Mouse (Mus musculus) neural tube, embryonic 11.5 days (tissue): ENCODE measurements at regions not wholly inside any gene's neighbourhood (a gene's known extent, or its start where the extent isn't known, plus 50 kb on each side); places are given as distances from the start of the nearest gene placed in this dataset.

Experiments
- ATAC-seq: fragments of 200-750 bp; cut with Nextera tagmentation; 2 replicates; pipeline ENCODE4 v1.8.0; 2017; ENCODE audit warnings: moderate number of reproducible peaks, mild to moderate bottlenecking, moderate TSS enrichment, moderate library complexity; ENCODE audit not compliant: insufficient read depth, low FRiP score, low TSS enrichment
- DNase-seq: peaks from one replicate; pipeline ENCODE4 v3.0.0-alpha.2; 2015; ENCODE audit warnings: low spot score
- H3K27ac ChIP-seq: fragments of 300-500 bp; sonication (generic); 2 replicates; pipeline ENCODE4 v1.5.1; 2014; ENCODE audit warnings: low read depth, mild to moderate bottlenecking, low read length
- H3K27me3 ChIP-seq: fragments of 300-500 bp; sonication (generic); 2 replicates; pipeline ENCODE4 v1.6.1; 2014; ENCODE audit warnings: mild to moderate bottlenecking, low read length, mixed read lengths; ENCODE audit not compliant: control insufficient read depth, insufficient read depth
- H3K36me3 ChIP-seq: fragments of 300-500 bp; sonication (generic); 2 replicates; pipeline ENCODE4 v1.6.1; 2014; ENCODE audit warnings: mild to moderate bottlenecking, low read length, moderate library complexity, mixed read lengths; ENCODE audit not compliant: control insufficient read depth, insufficient read depth
- H3K4me1 ChIP-seq: fragments of 300-500 bp; sonication (generic); 2 replicates; pipeline ENCODE4 v1.6.1; 2014; ENCODE audit warnings: low read length, mixed read lengths; ENCODE audit not compliant: control insufficient read depth, insufficient read depth
- H3K4me2 ChIP-seq: fragments of 300-500 bp; sonication (generic); 2 replicates; pipeline ENCODE4 v1.6.1; 2014; ENCODE audit warnings: low read depth, mild to moderate bottlenecking, moderate library complexity
- H3K4me3 ChIP-seq: fragments of 300-500 bp; sonication (generic); 2 replicates; pipeline ENCODE4 v1.5.1; 2014; ENCODE audit warnings: low read depth, low read length
- H3K9ac ChIP-seq: fragments of 300-500 bp; sonication (generic); 2 replicates; pipeline ENCODE4 v1.6.1; 2014; ENCODE audit warnings: mild to moderate bottlenecking, low read length
- H3K9me3 ChIP-seq: fragments of 300-500 bp; sonication (generic); 2 replicates; pipeline ENCODE4 v1.6.1; 2016; ENCODE audit warnings: low read length; ENCODE audit not compliant: control insufficient read depth
- WGBS: fragments of 180-500 bp; shearing (Covaris S2); extraction: QIAGEN DNeasy Blood & Tissue Kit; methylation state at CpG from one replicate; pipeline ENCODE4 v1.1.7; 2014; 5-methylcytosine and 5-hydroxymethylcytosine counted together

DNA sequence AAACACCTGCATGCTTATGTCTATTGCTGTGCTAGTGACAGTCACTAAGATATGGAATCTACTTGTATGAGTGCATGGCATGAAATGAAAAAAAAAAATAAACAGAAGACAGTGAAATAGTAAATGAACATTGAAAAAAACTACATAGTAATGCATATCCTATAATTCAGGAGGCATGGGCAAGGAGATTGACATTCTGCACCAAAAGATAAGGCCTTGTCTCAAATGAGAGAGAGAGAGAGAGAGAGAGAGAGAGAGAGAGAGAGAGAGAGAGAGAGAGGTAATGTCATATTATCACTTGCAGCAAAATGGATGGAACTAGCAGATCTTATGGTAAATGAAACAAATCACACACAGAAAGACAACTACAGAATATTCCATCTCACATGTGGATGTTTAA lies 115.4 kb downstream of the Ube2e3 start:
- H3K4me1 ChIP-seq = no peaks in the 10 kb centered on the region
- no peak overlapping the region for H3K4me2 ChIP-seq

DNA sequence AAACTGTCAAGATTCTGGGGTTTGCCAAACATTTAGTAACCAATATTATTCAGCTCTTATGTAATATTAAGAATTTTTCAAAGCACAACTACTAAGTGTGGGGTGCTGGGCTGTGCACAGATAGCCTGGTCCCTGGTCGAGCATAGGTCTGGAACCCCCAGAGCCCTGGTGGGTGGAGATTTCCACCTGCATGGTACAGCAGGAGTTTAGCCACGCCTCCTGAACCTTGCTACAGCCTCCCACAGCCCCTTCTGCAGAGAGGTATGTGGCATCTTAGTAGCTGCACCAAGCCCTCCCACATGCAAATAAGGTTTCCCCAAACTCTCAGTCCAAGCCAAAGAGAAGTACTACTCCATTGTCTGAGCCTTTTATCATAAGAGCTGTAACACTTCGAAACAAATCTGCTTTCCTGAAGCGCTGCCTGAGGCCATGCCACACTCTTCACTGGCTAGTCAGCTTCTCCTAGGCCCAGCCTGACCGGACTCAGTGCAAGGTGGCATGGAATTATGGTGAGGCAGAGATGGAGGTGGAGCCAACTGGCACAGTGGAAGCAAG lies 116.1 kb downstream of the Ube2e3 start:
- Histone ChIP-seq H3K36me3 (no peaks in the 10 kb centered on the region), H3K27ac (no peak overlapping the region), H3K9me3 (no peaks in the 10 kb centered on the region), H3K4me3 (no peak overlapping the region), H3K4me2 (no peak overlapping the region), H3K4me1 (no peaks in the 10 kb centered on the region), H3K27me3 (no peaks in the 10 kb centered on the region), H3K9ac (no peak overlapping the region)
- no peak for DNase-seq
- 58% methylated on average over 5 of the region's 5 CpGs for WGBS
- ATAC-seq = no peak

More for the DNA sequence above, 115.4 kb downstream of the Ube2e3 start:
- ATAC-seq = no peak
- no peak overlapping the region for H3K9ac ChIP-seq
- no peaks in the 10 kb centered on the region for H3K27me3 ChIP-seq
- no peak overlapping the region for H3K4me3 ChIP-seq
- DNase-seq = no peak
- no peak overlapping the region for H3K27ac ChIP-seq
- no peaks in the 10 kb centered on the region for H3K9me3 ChIP-seq
- H3K36me3 ChIP-seq = no peaks in the 10 kb centered on the region

DNA sequence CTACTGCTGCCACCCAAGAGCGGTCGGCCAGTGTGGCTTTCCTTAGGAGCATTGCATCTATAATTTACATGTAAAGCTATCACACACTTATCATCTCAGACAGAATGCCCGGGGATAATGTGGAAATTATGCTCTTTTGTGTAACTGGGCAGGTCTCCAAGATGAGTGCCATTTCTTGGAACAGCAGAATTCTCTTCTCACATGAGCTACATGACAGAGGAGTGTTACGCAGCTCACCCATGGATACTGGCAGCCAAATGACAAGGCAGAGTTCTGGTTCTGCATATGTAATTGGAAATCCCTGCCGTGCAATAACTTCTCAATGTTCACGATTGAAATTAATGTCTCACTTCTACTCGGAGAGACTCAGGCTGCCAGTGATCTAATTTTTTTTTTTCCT lies 119.1 kb downstream of the Ube2e3 start:
- H3K27me3 ChIP-seq = no peaks in the 10 kb centered on the region
- no peak overlapping the region for H3K9ac ChIP-seq
- 85% methylated on average over 7 of the region's 7 CpGs for WGBS
- H3K9me3 ChIP-seq = no peaks in the 10 kb centered on the region
- no peak overlapping the region for H3K27ac ChIP-seq
- no peaks in the 10 kb centered on the region for H3K36me3 ChIP-seq
- no peaks in the 10 kb centered on the region for H3K4me1 ChIP-seq
- no peak overlapping the region for H3K4me3 ChIP-seq
- DNase-seq = no peak
- no peak for ATAC-seq
- H3K4me2 ChIP-seq = no peak overlapping the region

DNA sequence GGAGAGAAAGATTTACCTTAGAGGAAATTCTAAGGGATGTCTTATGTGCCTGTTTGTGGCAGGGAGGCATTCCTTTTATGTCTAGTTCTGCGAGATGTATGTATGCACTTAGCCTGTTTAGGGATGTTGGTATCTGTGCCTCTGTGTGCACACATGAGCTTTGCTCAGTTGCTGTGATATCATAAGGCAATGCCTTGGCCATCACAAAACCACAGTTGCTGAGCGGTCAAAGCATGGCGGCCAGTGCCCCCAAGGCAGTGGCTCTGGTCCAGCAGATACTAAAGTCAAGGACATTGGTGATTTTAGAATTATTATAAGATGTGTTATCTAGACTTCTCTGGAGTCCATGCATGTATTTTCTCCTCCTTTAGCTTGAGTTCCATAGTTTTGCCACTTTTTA lies 119.5 kb downstream of the Ube2e3 start:
- Histone ChIP-seq H3K27ac (no peak overlapping the region), H3K9ac (no peak overlapping the region), H3K27me3 (no peaks in the 10 kb centered on the region), H3K9me3 (no peaks in the 10 kb centered on the region), H3K4me3 (no peak overlapping the region), H3K4me2 (no peak overlapping the region), H3K4me1 (no peaks in the 10 kb centered on the region), H3K36me3 (no peaks in the 10 kb centered on the region)
- ATAC-seq = no peak
- 95% methylated on average over 3 of the region's 3 CpGs for WGBS
- no peak for DNase-seq

DNA sequence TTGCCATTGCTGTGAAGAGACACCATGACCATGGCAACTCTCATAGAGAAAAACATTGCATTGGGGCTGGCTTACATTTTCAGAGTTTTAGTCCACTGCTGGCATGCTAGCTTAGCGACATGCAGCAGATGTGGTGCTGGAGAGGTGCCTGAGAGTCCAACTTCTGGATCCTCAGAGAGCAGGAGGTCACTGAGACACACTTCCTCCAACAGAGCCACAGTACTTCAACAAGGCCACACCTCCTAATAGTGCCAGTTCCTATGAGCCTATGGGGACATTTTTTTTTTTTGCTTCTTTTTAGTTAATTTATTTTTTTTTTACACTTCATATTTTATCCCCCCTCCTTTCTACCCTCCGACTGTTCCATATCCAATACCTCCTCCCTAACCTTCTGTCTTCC lies 120.3 kb downstream of the Ube2e3 start:
- Histone ChIP-seq H3K4me2 (no peak overlapping the region), H3K27ac (no peak overlapping the region), H3K4me1 (no peaks in the 10 kb centered on the region), H3K9me3 (no peaks in the 10 kb centered on the region), H3K27me3 (no peaks in the 10 kb centered on the region), H3K9ac (no peak overlapping the region), H3K4me3 (no peak overlapping the region), H3K36me3 (no peaks in the 10 kb centered on the region)
- no peak for ATAC-seq
- WGBS = 93% methylated on average over 2 of the region's 2 CpGs
- DNase-seq = no peak

DNA sequence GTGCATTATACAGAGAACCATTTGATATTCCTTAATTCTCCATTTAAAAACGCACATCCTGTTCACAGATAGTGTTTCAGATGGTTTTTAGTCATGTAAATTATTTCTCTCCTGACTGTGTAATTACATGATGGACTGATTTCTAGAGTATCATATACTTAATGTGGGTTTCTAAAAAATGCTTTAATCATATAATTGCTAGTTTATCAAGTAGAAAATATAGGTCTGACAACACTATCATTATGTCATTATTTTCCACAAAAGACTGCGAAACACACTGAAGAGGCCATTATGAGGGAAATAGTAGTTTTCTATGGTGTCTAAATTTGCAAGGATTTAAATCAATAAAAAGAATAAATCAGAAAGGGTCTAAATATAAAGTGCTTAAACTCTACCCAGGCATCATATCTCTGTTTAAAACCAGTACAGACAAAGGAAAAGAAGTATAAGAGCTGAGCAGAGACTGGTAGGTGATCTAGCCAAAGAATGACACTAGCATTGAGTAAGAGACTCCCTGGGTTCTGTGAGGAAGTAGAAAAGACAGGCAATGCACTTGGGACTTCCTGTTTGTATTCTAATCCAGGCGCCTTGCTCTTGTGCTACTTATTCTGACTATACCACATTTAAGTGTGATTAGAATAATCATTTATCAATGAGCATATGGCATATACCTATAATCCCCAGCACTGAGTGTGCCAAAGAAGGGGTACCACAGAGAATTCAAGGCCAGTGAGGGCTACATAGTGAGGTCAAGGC lies 127.1 kb downstream of the Ube2e3 start:
- 87% methylated on average over 3 of the region's 3 CpGs for WGBS
- H3K36me3 ChIP-seq = no peaks in the 10 kb centered on the region
- H3K4me3 ChIP-seq = no peak overlapping the region

DNA sequence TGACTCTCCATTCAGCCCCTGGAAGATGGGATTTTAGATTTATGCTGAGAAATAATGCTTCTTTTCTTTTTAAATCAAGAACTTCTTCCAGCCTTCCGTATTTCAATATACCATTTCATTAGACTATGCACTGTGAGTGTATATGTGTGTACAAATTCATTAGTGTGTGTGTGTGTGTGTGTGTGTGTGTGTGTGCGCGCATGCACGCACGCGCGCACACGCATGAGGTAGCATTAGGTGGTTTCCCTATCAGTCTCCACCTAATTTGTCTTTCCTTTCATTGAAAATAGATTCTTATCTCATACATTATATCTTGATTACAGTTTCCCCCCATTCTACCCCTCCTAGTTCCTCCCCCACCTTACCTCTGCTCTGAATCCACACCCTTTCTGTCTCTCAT lies 130.7 kb downstream of the Ube2e3 start:
- Histone ChIP-seq H3K36me3 (no peaks in the 10 kb centered on the region), H3K4me3 (no peak overlapping the region), H3K4me2 (no peak overlapping the region), H3K9ac (no peak overlapping the region), H3K9me3 (no peaks in the 10 kb centered on the region), H3K27ac (no peak overlapping the region), H3K4me1 (no peaks in the 10 kb centered on the region), H3K27me3 (no peaks in the 10 kb centered on the region)
- 95% methylated on average over 8 of the region's 8 CpGs for WGBS
- ATAC-seq (no peak), DNase-seq (no peak)

More for the DNA sequence above, 127.1 kb downstream of the Ube2e3 start:
- no peak for ATAC-seq
- Histone ChIP-seq H3K27me3 (no peaks in the 10 kb centered on the region), H3K27ac (no peak overlapping the region), H3K4me1 (no peaks in the 10 kb centered on the region), H3K4me2 (no peak overlapping the region), H3K9me3 (no peaks in the 10 kb centered on the region), H3K9ac (no peak overlapping the region)
- DNase-seq = no peak

DNA sequence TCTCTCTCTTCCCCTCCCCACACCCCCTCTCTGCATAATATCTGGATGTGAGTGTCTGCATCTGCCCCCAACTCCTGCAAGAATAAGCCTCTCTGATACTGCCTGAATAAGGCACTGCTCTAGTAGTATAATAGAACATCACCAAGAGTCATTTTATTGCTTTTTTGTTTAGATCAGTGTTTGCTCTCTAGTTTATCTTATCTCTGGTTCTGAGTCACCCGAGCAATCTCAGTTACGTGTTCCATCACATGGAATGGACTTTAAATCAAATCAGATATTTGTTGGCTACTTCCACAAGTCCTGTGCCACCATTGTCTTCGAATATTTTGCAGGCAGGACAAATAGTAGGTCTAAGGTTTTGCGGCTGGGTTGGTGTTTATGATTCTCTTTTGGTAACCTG lies 131.5 kb downstream of the Ube2e3 start:
- Histone ChIP-seq H3K9ac (no peak overlapping the region), H3K4me1 (no peaks in the 10 kb centered on the region), H3K27me3 (no peaks in the 10 kb centered on the region), H3K36me3 (no peaks in the 10 kb centered on the region), H3K4me3 (no peak overlapping the region), H3K4me2 (no peak overlapping the region), H3K9me3 (no peaks in the 10 kb centered on the region), H3K27ac (no peak overlapping the region)
- ATAC-seq (no peak), DNase-seq (no peak)
- WGBS = 88% methylated on average over 4 of the region's 4 CpGs

DNA sequence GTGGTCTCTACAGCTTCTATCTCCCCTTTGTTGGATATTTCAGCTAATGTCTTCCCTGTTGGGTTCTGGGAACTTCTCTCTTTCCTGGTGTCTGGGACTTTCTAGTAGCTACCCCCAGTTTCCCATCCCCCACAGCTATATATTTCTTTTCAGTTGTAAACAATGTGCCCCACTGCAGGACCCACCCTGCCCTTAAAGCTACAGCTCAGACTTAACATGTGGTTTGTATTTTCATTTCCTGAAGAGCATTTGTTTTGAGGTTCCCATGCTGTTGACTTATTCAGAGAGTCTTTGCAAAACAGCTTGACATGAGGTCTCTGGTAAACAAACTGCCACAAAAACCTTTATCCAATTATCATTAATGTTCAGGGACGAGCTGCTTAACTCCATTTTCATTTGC lies 136.9 kb downstream of the Ube2e3 start:
- DNase-seq (no peak), ATAC-seq (no peak)
- Histone ChIP-seq H3K27me3 (no peaks in the 10 kb centered on the region), H3K9ac (no peak overlapping the region), H3K4me2 (no peak overlapping the region), H3K9me3 (no peaks in the 10 kb centered on the region), H3K4me3 (no peak overlapping the region), H3K27ac (no peak overlapping the region), H3K36me3 (no peaks in the 10 kb centered on the region), H3K4me1 (no peaks in the 10 kb centered on the region)
- WGBS = 59% methylated on average over 1 of the region's 1 CpGs
